Mouse (Mus musculus): ENCODE results near the gene Trim65.
"Not testable (repeated sequence)": the region's sequence is repeated elsewhere in the genome, so short reads cannot be mapped to it uniquely, and the experiment has no call there.

Gene Trim65

DNA sequence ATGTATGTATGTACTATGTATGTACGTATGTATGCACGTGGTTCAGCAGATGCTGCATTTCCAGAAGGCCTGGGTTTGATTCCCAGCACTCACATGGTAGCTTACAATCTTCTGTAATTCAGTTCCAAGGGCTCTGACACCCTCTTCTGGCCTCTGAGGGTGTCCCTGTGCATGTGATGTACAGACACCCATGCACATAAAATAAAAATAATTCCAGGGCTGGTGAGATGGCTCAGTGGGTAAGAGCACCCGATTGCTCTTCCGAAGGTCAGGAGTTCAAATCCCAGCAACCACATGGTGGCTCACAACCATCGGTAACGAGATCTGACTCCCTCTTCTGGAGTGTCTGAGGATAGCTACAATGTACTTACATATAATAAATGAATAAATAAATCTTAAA lies 38.0 kb downstream of the Trim65 start:
- in situ Hi-C loops (cut with MboI, MseI) = not testable (repeated sequence)

GRCm38 (mm10) chr11:116091591-116091990 lies 39.3 kb downstream of the Trim65 start:
- in situ Hi-C loops (cut with MboI, MseI) = no loop called here

- in situ Hi-C loops (cut with MboI, MseI) = no loop called here
Observed at GRCm38 (mm10) chr11:116089545-116089944, 41.4 kb downstream of the Trim65 start.

GRCm38 (mm10) chr11:116088741-116089394 lies 42.1 kb downstream of the Trim65 start:
- in situ Hi-C loops (cut with MboI, MseI) = no loop called here

DNA sequence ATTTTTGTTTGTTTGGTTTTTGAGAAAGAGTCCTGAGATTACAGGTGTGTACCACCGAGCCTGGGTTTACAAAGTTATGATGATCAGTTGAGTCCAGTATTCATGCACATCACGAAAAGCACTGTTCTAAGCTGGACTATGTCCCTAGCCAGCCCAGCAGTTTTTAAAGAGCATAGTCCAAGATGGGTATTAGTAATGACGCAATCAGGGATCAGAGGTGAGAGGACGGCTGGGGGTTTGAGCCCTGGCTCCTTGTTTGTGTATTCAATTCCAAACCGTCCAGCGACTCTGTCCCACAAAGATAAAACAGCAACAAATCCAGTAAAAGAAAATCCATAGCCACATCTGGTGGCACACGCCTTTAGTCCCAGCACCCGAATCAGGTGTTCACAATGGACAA lies 42.7 kb downstream of the Trim65 start:
- in situ Hi-C loops (cut with MboI, MseI) = no loop called here

DNA sequence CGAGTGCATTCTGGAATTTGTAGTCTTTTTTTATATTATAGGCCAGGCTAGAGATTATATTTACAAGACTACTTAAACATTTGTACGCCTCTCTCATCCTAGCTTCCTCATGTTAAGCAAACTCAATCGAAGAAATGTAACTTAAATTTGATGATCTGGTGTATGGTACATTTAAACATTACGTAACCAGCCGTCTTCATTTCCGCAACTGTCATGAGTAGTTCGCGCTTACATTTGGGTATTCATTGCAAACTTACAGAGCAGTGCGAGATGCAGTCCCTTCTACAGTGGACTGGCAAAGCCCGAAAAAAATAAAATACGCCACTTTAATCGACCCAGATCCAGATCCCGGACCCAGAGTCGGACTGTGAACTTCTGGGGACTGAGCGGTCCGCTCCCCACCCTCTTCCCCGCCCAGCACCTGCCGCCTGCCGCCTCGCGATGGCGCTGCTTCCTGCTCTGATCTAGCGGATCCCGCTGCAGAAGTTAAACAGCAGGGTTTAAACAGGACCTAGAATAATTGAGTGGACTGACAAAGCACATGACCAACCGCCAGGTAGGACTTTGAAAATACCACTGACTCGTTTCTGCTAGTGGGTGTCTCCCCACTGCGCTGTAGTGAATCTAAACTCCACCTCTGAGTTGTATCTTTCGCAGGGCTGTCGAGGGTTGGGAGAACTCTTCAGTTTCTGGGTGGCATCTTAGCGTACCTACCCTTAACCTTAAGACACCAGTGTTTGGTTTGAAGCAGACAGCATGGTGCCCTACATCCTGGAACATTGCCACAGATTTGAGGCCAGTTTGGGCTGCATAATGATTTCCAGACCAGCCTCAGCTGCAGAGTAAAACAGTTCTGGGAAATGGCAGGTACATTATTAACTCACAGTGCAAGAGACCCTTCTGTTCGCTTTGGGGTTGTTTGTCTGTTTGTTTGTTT lies 43.5 kb downstream of the Trim65 start:
- in situ Hi-C loops (cut with MboI, MseI) = no loop called here

DNA sequence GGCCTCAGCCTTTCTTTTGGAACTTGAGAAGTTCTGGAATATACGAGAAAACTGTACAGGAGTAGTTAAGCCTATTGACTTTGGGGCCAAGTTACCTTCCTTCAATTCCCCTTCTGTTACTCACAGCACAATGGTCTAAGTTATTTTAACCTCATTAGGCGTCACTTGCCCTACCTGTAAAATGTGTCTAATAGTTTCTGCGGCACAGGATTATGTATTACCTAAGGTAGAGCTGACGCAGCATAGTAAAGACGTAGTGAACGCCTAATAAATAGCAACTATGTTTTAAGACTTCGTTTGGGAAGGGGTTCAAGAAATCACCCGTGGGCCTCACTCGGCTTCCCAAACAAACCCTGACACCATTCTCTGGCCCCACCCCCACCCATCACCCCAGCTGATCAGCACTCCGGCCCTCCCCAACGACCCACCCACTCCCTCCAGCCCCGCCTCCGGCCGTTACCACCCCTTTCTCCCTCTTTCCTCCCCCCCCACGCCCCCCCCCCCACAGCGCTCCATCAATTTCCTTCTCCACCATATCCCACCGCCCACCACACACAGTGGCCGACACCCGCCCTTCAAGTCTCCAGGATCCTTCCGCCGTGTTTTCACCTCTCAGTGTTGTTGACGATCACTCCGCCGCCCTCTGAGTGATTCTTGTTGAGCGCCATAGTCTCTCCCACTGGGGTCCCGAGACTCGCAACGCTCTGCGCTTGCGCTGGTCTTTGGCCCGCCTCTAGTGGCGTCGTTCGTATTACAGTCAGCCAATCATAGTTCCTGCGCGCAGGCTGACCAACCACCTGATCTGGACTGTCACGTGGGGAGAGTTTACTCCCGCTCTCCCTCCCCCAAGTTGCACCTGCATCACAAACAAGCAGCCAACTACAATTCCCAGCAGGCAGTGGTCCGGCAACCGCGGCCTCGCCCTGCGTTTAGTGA lies 44.4 kb downstream of the Trim65 start, which contains the start of gene Wbp2:
Gene Wbp2 (minus strand): TSS at position 738 of the 936 bp plus-strand sequence.
- in situ Hi-C loops (cut with MboI, MseI) = no loop called here

GRCm38 (mm10) chr11:116084166-116084565 lies 46.8 kb downstream of the Trim65 start:
- in situ Hi-C loops (cut with MboI, MseI) = no loop called here

DNA sequence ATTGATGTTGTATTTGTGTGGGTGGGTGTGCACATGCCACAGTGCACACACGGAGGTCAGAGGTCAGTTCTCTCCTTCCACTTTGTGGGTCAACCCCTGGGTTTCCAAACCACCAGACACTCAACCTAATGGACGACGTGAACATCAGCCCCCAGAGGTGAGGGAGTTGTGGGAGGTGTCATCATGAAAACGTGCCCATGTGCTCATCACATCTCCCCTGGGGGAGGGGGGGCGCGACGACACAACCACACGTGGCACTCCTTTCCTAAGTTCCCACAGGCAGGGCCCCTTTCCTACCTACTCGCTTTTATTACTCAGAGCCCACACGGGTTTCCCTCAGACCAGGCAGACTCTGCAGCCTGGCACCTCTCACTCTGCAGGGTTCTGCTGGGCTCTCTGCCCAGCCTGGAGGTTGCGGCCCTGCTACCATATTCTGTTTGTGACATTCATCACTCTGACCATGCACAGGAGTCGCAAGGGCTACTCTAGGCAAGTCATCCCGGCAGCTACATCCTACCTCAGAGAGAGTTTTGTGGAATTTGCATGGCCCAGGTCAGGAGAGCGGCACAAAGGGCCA lies 47.7 kb downstream of the Trim65 start:
- in situ Hi-C loops (cut with MboI, MseI) = no loop called here

- in situ Hi-C loops (cut with MboI, MseI) = no loop called here
Observed at GRCm38 (mm10) chr11:116081081-116081480, 49.8 kb downstream of the Trim65 start.

DNA sequence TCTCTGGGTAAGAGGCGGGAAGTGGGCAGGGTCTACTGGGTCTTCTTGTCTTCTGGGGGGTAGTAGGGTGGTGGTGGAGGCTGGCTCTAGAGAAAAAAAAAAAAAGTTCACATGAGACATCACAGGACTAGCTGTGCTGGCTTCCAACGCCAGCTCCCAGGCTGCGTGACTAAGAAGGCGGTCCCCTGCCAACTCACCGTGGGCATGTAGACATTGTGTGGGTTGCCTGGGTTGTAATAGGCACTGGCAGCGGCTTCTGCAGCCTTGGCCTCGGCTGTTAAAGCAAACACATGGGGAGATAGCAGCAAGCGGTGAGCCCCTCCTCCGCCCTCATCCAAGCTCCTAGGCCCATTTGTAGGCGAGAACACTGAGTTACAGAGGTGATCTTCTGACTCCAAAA lies 51.4 kb downstream of the Trim65 start:
- in situ Hi-C loops (cut with MboI, MseI) = loop anchor here (5.0 kb wide), 1 partner anchor 53 kb away; the partner anchor contains the start of gene Trim65

DNA sequence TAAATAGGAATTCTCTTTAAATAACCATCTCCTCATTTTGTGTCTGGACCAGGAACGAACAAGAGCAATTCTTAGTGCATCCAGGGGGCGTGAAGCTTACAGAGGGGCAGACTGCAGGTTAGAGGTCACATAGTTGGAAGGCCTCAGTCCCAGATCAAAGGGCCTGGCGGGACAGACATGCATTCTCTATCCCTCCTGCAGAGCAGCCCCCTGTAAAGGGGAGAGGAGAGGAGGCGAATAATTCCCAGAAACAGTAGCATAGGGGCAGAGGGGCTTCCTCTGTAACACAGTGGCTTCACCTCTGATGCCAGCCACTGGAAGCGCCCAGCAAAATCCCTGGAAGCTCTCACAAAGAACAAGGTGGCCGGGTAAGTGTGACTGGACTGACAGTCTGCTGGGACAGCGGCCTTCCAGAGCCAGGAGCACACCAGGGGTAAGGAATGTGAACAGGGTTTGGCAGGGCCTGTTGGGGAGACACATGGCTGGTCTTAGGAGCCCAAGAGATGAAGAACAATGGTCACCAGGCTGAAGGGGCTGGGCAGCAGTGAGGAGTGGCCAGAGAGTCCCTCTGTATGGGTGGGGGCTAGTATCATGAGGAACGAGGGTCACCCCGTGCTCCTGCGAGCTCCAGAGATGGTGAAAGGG lies 52.1 kb downstream of the Trim65 start:
- in situ Hi-C loops (cut with MboI, MseI) = loop anchor here (5.0 kb wide), 1 partner anchor 54 kb away; the partner anchor contains the start of gene Trim65

DNA sequence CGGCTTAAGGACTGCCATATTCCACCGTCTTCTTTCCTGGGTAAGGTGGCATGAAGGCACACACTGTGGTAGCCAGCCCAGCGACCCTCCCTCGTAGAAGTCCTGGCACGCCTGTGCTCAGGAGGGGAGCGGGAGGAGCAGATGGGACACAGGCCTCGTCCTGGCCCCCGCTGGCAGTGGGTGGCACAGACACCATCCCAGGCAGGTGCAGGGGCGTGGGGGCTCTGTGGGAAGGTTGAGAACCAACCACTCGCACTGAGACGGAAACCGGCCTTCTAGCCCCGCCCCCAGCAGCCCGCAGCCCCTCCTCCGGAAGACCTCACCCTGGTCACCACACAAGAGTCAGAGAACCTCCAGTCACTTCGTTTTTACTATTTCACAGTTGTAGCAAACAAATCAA lies 52.7 kb downstream of the Trim65 start:
- in situ Hi-C loops (cut with MboI, MseI) = loop anchor here (5.0 kb wide), 1 partner anchor 54 kb away; the partner anchor contains the start of gene Trim65

- in situ Hi-C loops (cut with MboI, MseI) = loop anchor here (5.0 kb wide), 1 partner anchor 55 kb away; the partner anchor contains the start of gene Trim65
Observed at GRCm38 (mm10) chr11:116077446-116078204, 53.3 kb downstream of the Trim65 start, which contains the start of gene Unc13d. Unc13d (minus strand) TSS chr11:116077961.

DNA sequence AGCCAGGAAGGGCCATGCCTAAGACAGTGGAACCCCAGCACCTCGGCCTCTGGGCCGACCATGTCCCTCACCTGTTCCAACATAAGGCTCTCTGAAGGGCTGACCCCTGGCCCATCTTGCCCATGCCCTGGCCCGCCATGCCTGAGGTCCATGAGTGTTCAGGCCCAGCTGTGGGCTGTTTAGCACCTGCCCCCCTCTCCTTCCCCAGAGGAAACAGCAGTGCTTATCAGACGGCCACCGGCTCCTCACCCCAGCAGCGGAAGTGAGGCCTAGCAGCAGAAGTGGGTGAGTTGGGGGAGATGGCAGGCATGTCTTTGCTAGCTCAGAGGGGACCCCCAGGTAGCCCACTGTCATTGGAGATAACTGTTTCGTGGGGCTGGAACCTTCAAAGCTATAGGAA lies 54.1 kb downstream of the Trim65 start:
- in situ Hi-C loops (cut with MboI, MseI) = loop anchor here (5.0 kb wide), 1 partner anchor 55 kb away; the partner anchor contains the start of gene Trim65

GRCm38 (mm10) chr11:116076266-116076540 lies 54.7 kb downstream of the Trim65 start:
- in situ Hi-C loops (cut with MboI, MseI) = loop anchor here (5.0 kb wide), 1 partner anchor 56 kb away; the partner anchor contains the start of gene Trim65

DNA sequence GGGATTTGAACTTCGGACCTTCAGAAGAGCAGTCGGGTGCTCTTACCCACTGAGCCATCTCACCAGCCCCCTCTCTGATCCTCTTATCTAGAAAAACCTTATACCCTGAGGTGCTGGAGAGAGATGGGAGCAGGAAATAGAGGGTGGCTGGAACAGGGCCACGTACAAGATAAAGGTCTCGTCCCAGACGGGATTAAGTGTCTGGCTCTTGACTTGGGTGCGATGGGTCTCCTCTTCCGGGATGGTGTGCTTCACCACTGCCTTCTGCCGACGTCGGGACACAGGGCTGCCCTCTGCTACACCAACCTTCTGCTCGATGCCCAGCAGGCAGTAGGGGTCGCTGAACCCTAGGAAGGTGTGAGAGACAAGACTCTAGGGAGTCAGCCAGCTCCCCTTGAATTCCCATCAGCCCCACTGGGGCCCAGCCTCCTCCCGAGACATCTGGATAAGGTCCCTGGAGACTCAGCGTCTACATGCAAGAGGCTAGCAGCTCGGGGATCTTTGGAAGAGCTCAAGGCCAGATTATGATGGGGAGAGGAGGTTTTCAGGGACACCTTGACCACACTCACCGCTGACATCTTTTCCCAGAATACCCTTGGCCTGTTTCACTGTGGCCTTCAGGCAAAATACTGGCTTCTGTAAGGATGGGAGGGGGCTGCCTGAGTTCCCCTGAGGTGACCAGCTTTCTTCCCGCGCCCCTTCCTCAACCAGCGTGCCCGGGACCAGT lies 55.2 kb downstream of the Trim65 start:
- in situ Hi-C loops (cut with MboI, MseI) = loop anchor here (5.0 kb wide), 1 partner anchor 57 kb away; the partner anchor contains the start of gene Trim65

DNA sequence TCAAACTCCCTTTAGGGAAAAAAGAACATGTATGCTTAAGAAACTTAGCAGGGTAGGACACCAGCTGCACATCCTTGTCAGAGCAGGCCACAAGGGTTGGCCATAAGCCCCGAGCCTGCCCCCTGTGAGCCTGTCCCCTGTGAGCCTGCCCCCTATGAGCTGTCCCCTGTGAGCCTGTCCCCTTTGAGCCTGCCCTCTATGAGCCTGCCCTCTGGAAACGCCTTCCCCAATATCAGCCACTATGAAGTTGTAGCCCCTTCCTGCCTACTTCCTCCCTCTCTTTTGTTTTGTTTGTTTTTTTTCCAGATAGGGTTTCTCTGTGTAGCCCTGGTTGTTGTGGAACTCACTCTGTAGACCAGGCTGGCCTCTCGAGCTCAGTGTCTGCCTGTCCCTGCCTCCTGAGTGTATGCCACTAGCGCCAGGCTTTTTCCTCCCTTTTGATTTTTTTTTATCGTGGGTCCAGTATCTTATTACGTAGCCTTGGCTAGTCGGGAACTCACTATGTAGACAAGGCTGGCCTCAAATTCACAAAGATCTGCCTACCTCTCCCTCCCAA lies 56.4 kb downstream of the Trim65 start:
- in situ Hi-C loops (cut with MboI, MseI) = loop anchor here (5.0 kb wide), 1 partner anchor 42 kb away; the partner anchor contains the start of gene Unk
